Mouse (Mus musculus) embryonic facial prominence, embryonic 13.5 days (tissue): ENCODE results near the gene Nav3. TPM values are rescaled to one million over a fixed set of nuclear protein-coding genes. Genes with fewer than 3 reads are reported as not detected.
"Not testable (repeated sequence)": the region's sequence is repeated elsewhere in the genome, so short reads cannot be mapped to it uniquely, and the experiment has no call there.

ENCODE experiments used
- ATAC-seq: fragments of 200-750 bp; cut with Nextera tagmentation; 2 replicates; pipeline ENCODE4 v1.8.0; 2017; ENCODE audit warnings: low read depth; ENCODE audit not compliant: insufficient number of reproducible peaks, insufficient read depth, low FRiP score, low TSS enrichment
- H3K27ac ChIP-seq: fragments of 300-500 bp; sonication (generic); 2 replicates; pipeline ENCODE4 v1.5.1; 2015; ENCODE audit warnings: moderate library complexity, mild to moderate bottlenecking, inconsistent platforms
- H3K27me3 ChIP-seq: fragments of 300-500 bp; sonication (generic); 2 replicates; pipeline ENCODE4 v1.6.1; 2015; ENCODE audit warnings: mild to moderate bottlenecking, inconsistent platforms
- H3K36me3 ChIP-seq: fragments of 300-500 bp; sonication (generic); 2 replicates; pipeline ENCODE4 v1.6.1; 2015; ENCODE audit warnings: mild to moderate bottlenecking, inconsistent platforms
- H3K4me1 ChIP-seq: fragments of 300-500 bp; sonication (generic); 2 replicates; pipeline ENCODE4 v1.6.1; 2015; ENCODE audit warnings: inconsistent platforms
- H3K4me2 ChIP-seq: fragments of 300-500 bp; sonication (generic); 2 replicates; pipeline ENCODE4 v1.6.1; 2015; ENCODE audit warnings: moderate library complexity, mild to moderate bottlenecking, inconsistent platforms
- H3K4me3 ChIP-seq: fragments of 300-500 bp; sonication (generic); 2 replicates; pipeline ENCODE4 v1.5.1; 2015; ENCODE audit warnings: mild to moderate bottlenecking, inconsistent platforms
- H3K9ac ChIP-seq: fragments of 300-500 bp; sonication (generic); 2 replicates; pipeline ENCODE4 v1.6.1; 2015; ENCODE audit warnings: mild to moderate bottlenecking, inconsistent platforms
- H3K9me3 ChIP-seq: fragments of 300-500 bp; sonication (generic); 2 replicates; pipeline ENCODE4 v1.6.1; 2016; ENCODE audit warnings: inconsistent platforms
- WGBS: fragments of 180-500 bp; shearing (Covaris S2); methylation state at CpG from one replicate; pipeline ENCODE4 v1.1.7; 2015; ENCODE audit warnings: mixed read lengths; 5-methylcytosine and 5-hydroxymethylcytosine counted together
- polyA plus RNA-seq: library from polyadenylated mRNA; unstranded; fragments of >200 nt; fragmentation: Nextera tagmentation; extraction: Ambion mirVana; gene quantifications from 2 replicates; pipeline ENCODE4 v1.2.1, GENCODE M21; 2015

The Nav3 gene
- polyA plus RNA-seq, 1 experiment from 2014 or later, result 3.4 TPM

DNA sequence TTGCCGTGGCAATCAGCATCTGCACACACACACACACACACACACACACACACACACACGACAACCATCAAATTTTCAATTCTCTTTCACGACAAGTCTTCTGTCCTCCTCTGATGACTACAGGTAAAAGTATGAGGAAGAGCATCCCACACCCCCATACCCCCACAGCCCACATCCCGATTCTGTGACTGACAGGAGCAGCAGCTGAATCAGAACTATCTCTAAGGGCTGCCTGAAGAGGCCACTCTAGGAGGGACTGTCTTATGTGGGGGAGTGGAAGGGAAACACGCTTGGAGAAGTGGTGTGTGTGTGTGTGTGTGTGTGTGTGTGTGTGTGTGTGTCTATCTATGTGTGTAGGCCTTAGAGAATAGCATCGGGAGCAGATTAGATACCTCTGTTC is 352.7 kb downstream of the Nav3 start:
- WGBS, result 80% methylated on average over 6 of the region's 6 CpGs
- Histone ChIP-seq H3K36me3 (no peaks in the 10 kb centered on the region), H3K27ac (no peak overlapping the region)

DNA sequence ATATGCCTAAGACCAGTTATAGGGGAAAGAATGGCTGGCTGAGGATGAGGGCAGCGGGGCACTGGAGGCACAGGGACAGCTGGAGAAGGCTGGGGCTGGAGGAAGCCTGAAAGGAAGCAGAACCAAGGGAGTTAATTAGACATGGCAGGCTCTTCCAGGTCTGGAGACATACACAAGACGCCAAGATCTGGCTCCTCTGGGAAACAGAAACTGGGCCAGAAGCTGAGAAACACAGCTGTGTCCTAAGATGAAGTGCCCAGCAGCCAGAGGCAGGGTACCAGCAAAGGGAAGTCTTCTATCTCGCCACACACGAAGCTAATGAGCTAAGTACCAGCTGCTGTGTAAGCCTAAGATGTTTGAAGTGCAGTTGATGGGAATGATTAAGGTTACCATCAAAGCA is 353.8 kb downstream of the Nav3 start:
- Histone ChIP-seq H3K4me1 (peaks cover 5% of the 10 kb centered on the region; the same call in 1 of the 2 replicates), H3K36me3 (no peaks in the 10 kb centered on the region), H3K4me2 (no peak overlapping the region), H3K9me3 (no peaks in the 10 kb centered on the region), H3K27ac (no peak overlapping the region), H3K4me3 (no peak overlapping the region), H3K9ac (no peak overlapping the region), H3K27me3 (no peaks in the 10 kb centered on the region)
- no peak for ATAC-seq
- WGBS, result 36% methylated on average over 4 of the region's 4 CpGs

More for the DNA sequence above, 352.7 kb downstream of the Nav3 start:
- peaks cover 5% of the 10 kb centered on the region; the same call in 1 of the 2 replicates for H3K4me1 ChIP-seq
- H3K9ac ChIP-seq, result no peak overlapping the region
- ATAC-seq, result no peak
- H3K4me2 ChIP-seq, result no peak overlapping the region
- H3K27me3 ChIP-seq, result no peaks in the 10 kb centered on the region
- H3K9me3 ChIP-seq, result no peaks in the 10 kb centered on the region
- no peak overlapping the region for H3K4me3 ChIP-seq

DNA sequence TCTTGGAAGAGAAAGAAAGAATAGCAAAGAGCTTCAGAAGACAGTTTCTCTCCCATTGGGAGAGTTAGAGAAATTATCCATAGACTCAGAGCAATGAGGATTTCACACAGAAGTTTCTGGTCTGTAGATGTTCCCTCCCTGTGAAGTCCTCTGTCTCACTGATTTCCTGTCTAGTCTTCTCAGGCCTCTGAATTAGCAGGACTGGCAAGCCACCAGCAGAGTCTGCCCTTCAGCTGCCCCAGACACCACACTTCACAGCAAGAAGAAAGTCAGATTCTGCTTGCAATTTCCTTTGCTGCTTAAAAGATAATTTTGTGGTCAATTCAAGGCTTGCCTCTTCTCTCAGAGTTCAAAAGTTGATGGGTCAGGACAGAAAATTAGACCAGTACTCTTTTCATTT is 361.6 kb downstream of the Nav3 start:
- Histone ChIP-seq H3K36me3 (no peaks in the 10 kb centered on the region), H3K4me2 (no peak overlapping the region), H3K9ac (no peak overlapping the region), H3K4me1 (no peaks in the 10 kb centered on the region), H3K9me3 (no peaks in the 10 kb centered on the region), H3K27ac (no peak overlapping the region), H3K27me3 (no peaks in the 10 kb centered on the region), H3K4me3 (no peak overlapping the region)
- no peak for ATAC-seq

DNA sequence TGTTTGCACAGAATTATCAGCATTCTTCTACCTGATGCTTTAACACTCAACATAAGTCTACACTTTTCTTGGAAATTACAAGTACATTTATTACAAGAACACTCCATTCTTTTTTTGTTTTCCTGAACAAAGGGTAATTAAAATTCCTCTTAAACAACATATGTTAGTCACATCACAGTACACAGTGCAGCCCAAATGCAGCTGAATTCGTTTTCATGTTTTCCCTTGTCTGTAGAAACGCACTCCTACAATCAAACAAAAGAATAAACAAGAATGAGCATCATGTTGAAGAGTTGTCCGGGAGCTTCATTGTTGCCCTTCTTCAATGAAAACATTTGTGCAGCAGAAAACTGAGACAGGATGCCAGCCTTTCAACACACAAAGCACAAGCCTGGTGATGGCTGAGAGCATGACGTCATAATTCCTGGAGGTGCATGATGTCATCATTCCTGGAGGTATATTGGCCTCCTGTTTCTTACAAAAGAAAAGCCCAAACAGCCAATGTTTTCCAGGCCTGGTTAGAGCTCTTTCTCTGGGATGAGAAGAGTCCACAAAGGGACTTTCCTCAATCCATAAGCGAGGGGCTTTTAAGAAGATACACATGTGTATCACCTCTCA is 367.5 kb downstream of the Nav3 start:
- Histone ChIP-seq H3K9ac (no peak overlapping the region), H3K27me3 (no peaks in the 10 kb centered on the region), H3K9me3 (no peaks in the 10 kb centered on the region), H3K36me3 (no peaks in the 10 kb centered on the region), H3K4me3 (no peak overlapping the region), H3K27ac (no peak overlapping the region), H3K4me2 (no peak overlapping the region), H3K4me1 (no peaks in the 10 kb centered on the region)
- 63% methylated on average over 5 of the region's 5 CpGs for WGBS
- ATAC-seq, result no peak

DNA sequence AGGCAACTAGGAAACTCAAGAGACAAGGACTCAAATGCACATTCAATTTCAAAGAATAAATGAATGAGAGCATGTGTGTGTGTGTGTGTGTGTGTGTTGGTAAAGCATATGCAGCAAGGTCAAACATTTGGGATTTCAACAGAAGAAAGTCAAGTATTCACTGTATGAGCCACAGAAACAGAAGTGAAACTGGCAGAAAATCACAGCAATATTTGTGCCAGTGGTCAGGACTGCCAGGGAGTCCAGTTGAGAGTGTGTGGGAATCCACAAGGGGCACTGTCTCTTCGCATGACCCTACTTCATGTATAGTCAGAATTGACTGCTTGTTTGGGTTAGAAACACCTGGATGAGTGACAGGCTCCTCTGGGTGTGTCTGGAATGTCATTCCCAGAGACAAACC is 370.1 kb downstream of the Nav3 start:
- Histone ChIP-seq H3K9ac (no peak overlapping the region), H3K27me3 (no peaks in the 10 kb centered on the region), H3K4me3 (no peak overlapping the region), H3K4me1 (no peaks in the 10 kb centered on the region), H3K27ac (no peak overlapping the region), H3K4me2 (no peak overlapping the region), H3K9me3 (no peaks in the 10 kb centered on the region), H3K36me3 (no peaks in the 10 kb centered on the region)
- 68% methylated on average over 1 of the region's 1 CpGs for WGBS
- ATAC-seq, result no peak

DNA sequence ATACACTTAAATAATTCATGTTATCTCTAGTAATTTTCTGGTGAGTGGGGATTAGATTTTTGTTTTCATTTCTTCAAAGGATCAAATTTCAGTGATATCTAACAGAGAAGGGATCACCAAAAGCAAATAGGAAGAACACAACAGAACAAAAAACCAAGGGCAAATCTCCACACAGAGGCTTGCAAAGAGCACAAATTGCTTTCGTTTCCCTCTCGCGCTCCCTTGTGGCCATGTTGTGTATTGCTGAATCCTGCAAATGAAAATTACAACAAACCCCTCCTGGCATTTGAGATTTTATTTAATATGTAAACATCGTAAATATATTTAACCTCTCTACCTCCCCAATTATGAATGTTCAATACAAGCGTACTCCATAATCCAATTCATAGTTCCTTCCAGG is 370.8 kb downstream of the Nav3 start:
- H3K4me3 ChIP-seq, result no peak overlapping the region
- no peak overlapping the region for H3K27ac ChIP-seq
- H3K36me3 ChIP-seq, result no peaks in the 10 kb centered on the region
- no peak overlapping the region for H3K4me2 ChIP-seq
- no peak overlapping the region for H3K9ac ChIP-seq
- ATAC-seq, result no peak
- WGBS, result 12% methylated on average over 5 of the region's 5 CpGs
- no peaks in the 10 kb centered on the region for H3K9me3 ChIP-seq
- no peaks in the 10 kb centered on the region for H3K4me1 ChIP-seq
- no peaks in the 10 kb centered on the region for H3K27me3 ChIP-seq

DNA sequence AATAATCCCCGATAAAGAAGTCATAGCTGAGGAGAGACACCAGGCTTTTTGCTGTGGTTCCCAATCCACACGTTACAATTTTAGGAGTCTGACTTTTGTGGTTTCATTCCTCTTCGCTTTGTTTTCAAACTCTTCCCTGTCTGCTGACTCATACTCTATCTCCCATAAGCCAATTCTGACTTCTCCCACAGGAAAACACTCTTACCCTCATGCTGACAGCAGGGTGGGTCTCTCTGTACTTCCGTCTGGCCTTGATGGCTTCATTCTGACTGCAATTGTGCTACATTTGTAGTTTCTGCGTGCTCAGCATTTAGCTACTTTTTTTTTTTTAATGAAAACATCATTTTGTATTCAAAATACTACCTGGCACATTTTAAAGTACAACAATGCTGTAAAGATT is 379.4 kb downstream of the Nav3 start:
- ATAC-seq, result no peak
- Histone ChIP-seq H3K27ac (no peak overlapping the region), H3K27me3 (no peaks in the 10 kb centered on the region), H3K9ac (no peak overlapping the region), H3K9me3 (no peaks in the 10 kb centered on the region), H3K4me1 (no peaks in the 10 kb centered on the region), H3K4me2 (no peak overlapping the region), H3K36me3 (no peaks in the 10 kb centered on the region), H3K4me3 (no peak overlapping the region)
- 63% methylated on average over 5 of the region's 5 CpGs for WGBS

DNA sequence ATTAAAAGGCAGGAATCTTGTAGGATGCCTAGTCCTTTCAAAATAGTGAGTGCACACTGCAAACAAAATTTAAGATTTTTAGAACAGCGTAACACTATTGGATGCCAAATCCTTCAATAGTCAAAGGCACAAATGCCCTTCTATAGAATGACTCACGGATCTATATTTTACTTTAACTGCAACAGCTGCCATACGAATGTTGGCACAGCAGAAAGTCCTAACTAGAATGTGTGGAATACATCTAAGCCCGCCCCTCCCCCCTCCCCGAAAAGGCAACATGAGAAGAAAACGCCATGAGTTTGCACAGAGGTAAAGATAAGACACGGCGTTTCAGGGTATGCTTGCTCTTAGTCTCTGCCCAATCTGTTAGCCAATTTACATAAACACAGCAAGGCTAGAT is 383.6 kb downstream of the Nav3 start:
- no peaks in the 10 kb centered on the region for H3K36me3 ChIP-seq
- WGBS, result 81% methylated on average over 8 of the region's 8 CpGs
- H3K27me3 ChIP-seq, result no peaks in the 10 kb centered on the region
- no peak overlapping the region for H3K4me3 ChIP-seq
- no peaks in the 10 kb centered on the region for H3K9me3 ChIP-seq
- ATAC-seq, result no peak
- H3K4me1 ChIP-seq, result no peaks in the 10 kb centered on the region
- H3K4me2 ChIP-seq, result no peak overlapping the region
- no peak overlapping the region for H3K27ac ChIP-seq
- no peak overlapping the region for H3K9ac ChIP-seq

DNA sequence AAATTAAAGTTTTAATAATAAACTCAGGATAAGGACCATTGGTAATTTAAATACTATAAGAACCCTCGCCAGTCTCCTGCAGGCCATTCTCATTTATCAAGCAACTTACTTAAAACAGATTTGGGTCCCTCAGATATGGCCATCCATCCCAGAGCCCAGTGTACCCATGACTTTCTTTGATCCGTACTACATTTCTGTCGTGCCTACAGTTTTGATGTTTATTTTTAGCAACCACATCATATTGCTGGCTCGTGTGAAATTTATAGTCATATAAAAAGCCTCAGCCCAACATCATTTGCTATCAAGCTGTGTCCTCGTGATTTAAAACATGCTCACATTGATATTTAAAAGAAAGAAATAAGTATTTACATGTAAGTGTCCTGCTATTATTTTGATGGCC is 394.8 kb downstream of the Nav3 start:
- no peak overlapping the region for H3K9ac ChIP-seq
- no peaks in the 10 kb centered on the region for H3K36me3 ChIP-seq
- H3K27me3 ChIP-seq, result no peaks in the 10 kb centered on the region
- WGBS, result 68% methylated on average over 5 of the region's 5 CpGs
- H3K4me3 ChIP-seq, result no peak overlapping the region
- no peak overlapping the region for H3K4me2 ChIP-seq
- no peak for ATAC-seq
- no peak overlapping the region for H3K27ac ChIP-seq
- H3K9me3 ChIP-seq, result no peaks in the 10 kb centered on the region
- H3K4me1 ChIP-seq, result no peaks in the 10 kb centered on the region

DNA sequence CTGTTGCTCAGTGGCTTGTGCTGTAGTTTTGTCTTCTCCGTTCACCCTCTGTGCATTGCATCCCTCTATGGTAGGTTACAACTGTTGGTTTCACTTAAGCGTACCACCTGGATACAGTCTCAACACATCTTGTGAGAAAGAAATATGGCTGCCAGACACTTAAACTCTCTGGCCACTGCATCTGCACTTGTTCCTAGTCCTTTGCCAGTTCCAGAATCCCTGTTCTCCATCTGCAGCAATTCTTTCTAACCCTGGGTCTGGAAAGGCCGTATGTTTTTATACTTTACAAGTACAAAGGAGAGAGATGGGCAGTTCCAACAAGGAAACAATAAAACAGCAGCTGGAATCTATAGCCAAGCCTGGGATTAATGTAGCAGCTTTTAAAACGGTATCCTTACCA is 418.5 kb downstream of the Nav3 start:
- Histone ChIP-seq H3K4me1 (no peaks in the 10 kb centered on the region), H3K27ac (no peak overlapping the region), H3K9me3 (no peaks in the 10 kb centered on the region), H3K9ac (no peak overlapping the region), H3K27me3 (no peaks in the 10 kb centered on the region), H3K4me2 (no peak overlapping the region), H3K4me3 (no peak overlapping the region), H3K36me3 (no peaks in the 10 kb centered on the region)
- 51% methylated on average over 4 of the region's 4 CpGs for WGBS
- no peak for ATAC-seq

DNA sequence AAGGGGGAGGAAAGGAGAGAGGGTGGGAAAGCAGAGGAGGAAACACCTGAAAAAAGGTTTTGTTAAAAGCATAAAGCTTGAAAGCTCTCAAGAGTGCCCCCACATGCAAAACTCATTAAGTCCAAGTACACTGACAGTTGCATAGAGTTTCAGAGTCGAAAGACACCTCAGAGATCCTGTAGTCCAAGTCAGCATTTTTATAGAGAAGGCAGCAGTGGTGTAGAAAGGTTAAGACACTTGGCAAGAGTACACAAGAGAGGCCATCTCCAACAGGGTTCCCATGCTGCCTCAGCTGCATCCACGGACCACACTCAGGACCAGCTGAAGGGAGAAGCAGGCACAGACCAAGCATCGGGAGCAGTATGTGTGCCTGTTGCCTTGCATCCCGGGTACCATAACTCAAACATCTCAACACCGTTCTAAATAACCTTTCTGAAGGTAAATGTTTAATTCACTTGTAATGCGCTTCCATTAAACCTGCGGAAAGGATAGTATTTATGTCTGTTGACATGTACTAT is 421.4 kb downstream of the Nav3 start:
- no peaks in the 10 kb centered on the region for H3K9me3 ChIP-seq
- no peak overlapping the region for H3K9ac ChIP-seq
- H3K4me2 ChIP-seq, result no peak overlapping the region
- H3K27me3 ChIP-seq, result no peaks in the 10 kb centered on the region
- no peak overlapping the region for H3K4me3 ChIP-seq
- no peak overlapping the region for H3K27ac ChIP-seq
- ATAC-seq, result no peak
- no peaks in the 10 kb centered on the region for H3K36me3 ChIP-seq
- WGBS, result 83% methylated on average over 7 of the region's 7 CpGs
- H3K4me1 ChIP-seq, result no peaks in the 10 kb centered on the region

DNA sequence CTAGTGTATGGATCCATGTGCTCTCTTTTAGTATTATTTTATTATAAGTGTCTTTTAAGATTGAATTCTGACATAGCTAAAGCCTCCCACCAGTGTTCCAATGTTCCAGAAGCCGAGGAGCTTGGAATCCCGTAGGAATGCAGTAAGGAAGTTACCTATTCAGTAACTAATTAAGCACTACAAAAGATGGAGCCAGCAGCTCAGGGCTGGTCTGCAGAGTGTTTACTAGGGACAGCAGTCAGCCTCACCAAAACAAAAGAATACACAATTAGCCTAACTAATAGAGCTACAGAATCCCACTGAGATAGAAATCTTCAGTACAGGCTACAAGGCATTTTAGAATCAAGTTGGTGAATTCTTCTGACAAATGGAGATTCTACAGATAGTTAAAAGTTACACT is 431.1 kb downstream of the Nav3 start:
- not testable (repeated sequence) for H3K4me2 ChIP-seq, H3K27me3 ChIP-seq, H3K9me3 ChIP-seq, H3K36me3 ChIP-seq, H3K4me3 ChIP-seq, H3K27ac ChIP-seq, H3K4me1 ChIP-seq, H3K9ac ChIP-seq, ATAC-seq
- WGBS, result 75% methylated on average over 2 of the region's 2 CpGs
